Mouse (Mus musculus): Measurements from ENCODE around the gene Rnf149. TPM values are rescaled to one million over a fixed set of nuclear protein-coding genes. Genes with fewer than 3 reads are reported as not detected.
A peak's percentile ranks its signal among the peaks of the same experiment; 100 is the strongest.

Rnf149 gene
- polyA plus RNA-seq, 1 experiment: 26.0 TPM

GRCm38 (mm10) chr1:39534831-39535230 is 42.4 kb downstream of the Rnf149 start, which contains the start of gene Cnot11:
Gene Cnot11, plus strand, starts transcription at chr1:39534992.
- H3K36me3 ChIP-seq (replicated peaks; ENCODE audit: low read length): peaks cover 26% of the 10 kb centered on the region
- H3K4me1 ChIP-seq: peaks cover 48% of the 10 kb centered on the region
- H3K4me3 ChIP-seq (replicated peaks): peak within 1 kb of the TSS; percentile 99
- H3K27me3 ChIP-seq (replicated peaks): no peaks in the 10 kb centered on the region
- TF ChIP-seq FLI1 (IDR thresholded peaks at IDR 0.05; ENCODE audit: low read length) (no peak), GATA1 (IDR thresholded peaks at IDR 0.05; ENCODE audit: borderline replicate concordance, low read length) (no peak)
- 0 out of 2 replicates have a peak, but pooled peaks cover under 1% of the 10 kb centered on the region for H3K9me3 ChIP-seq

- Histone ChIP-seq H3K36me3 (replicated peaks; ENCODE audit: low read length) (peaks cover 17% of the 10 kb centered on the region), H3K4me3 (replicated peaks) (no peak overlapping the region), H3K27me3 (replicated peaks) (no peaks in the 10 kb centered on the region), H3K9me3 (no peaks in the 10 kb centered on the region), H3K4me1 (peaks cover 54% of the 10 kb centered on the region)
- TF ChIP-seq FLI1 (IDR thresholded peaks at IDR 0.05; ENCODE audit: low read length) (no peak), GATA1 (IDR thresholded peaks at IDR 0.05; ENCODE audit: borderline replicate concordance, low read length) (no peak)
These were observed 43.3 kb downstream of the Rnf149 start for GRCm38 (mm10) chr1:39533917-39534316.

- Histone ChIP-seq H3K4me3 (replicated peaks) (no peak overlapping the region), H3K9me3 (no peaks in the 10 kb centered on the region), H3K36me3 (replicated peaks; ENCODE audit: low read length) (no peaks in the 10 kb centered on the region), H3K27me3 (replicated peaks) (no peaks in the 10 kb centered on the region), H3K4me1 (peaks cover 55% of the 10 kb centered on the region)
- no peak for TF ChIP-seq GATA1 (IDR thresholded peaks at IDR 0.05; ENCODE audit: borderline replicate concordance, low read length)
- TF ChIP-seq FLI1 (IDR thresholded peaks at IDR 0.05; ENCODE audit: low read length): no peak
These were observed 46.2 kb downstream of the Rnf149 start for GRCm38 (mm10) chr1:39531036-39531435.

GRCm38 (mm10) chr1:39530258-39530943 is 46.8 kb downstream of the Rnf149 start:
- no peaks in the 10 kb centered on the region for H3K36me3 ChIP-seq (replicated peaks; ENCODE audit: low read length)
- H3K4me1 ChIP-seq: peaks cover 61% of the 10 kb centered on the region
- H3K9me3 ChIP-seq: no peaks in the 10 kb centered on the region
- H3K27me3 ChIP-seq (replicated peaks): no peaks in the 10 kb centered on the region
- TF ChIP-seq FLI1 (IDR thresholded peaks at IDR 0.05; ENCODE audit: low read length): no peak
- no peak for TF ChIP-seq GATA1 (IDR thresholded peaks at IDR 0.05; ENCODE audit: borderline replicate concordance, low read length)
- peak overlapping the region; percentile 39 for H3K4me3 ChIP-seq (replicated peaks)

- TF ChIP-seq GATA1 (IDR thresholded peaks at IDR 0.05; ENCODE audit: borderline replicate concordance, low read length) (no peak), FLI1 (IDR thresholded peaks at IDR 0.05; ENCODE audit: low read length) (no peak)
- H3K36me3 ChIP-seq (replicated peaks; ENCODE audit: low read length): no peaks in the 10 kb centered on the region
- H3K4me1 ChIP-seq: peaks cover 49% of the 10 kb centered on the region
- H3K27me3 ChIP-seq (replicated peaks): no peaks in the 10 kb centered on the region
- H3K4me3 ChIP-seq (replicated peaks): no peak overlapping the region
- H3K9me3 ChIP-seq: no peaks in the 10 kb centered on the region
These were observed 48.9 kb downstream of the Rnf149 start for GRCm38 (mm10) chr1:39528319-39528718.

GRCm38 (mm10) chr1:39527432-39527831 is 49.8 kb downstream of the Rnf149 start:
- Histone ChIP-seq H3K36me3 (replicated peaks; ENCODE audit: low read length) (no peaks in the 10 kb centered on the region), H3K27me3 (replicated peaks) (no peaks in the 10 kb centered on the region), H3K4me1 (peaks cover 49% of the 10 kb centered on the region), H3K9me3 (no peaks in the 10 kb centered on the region), H3K4me3 (replicated peaks) (peak overlapping the region; percentile 62)
- TF ChIP-seq GATA1 (IDR thresholded peaks at IDR 0.05; ENCODE audit: borderline replicate concordance, low read length) (no peak), FLI1 (IDR thresholded peaks at IDR 0.05; ENCODE audit: low read length) (no peak)

GRCm38 (mm10) chr1:39526371-39527167 is 50.6 kb downstream of the Rnf149 start:
- Histone ChIP-seq H3K4me3 (replicated peaks) (peak overlapping the region; percentile 56), H3K9me3 (no peaks in the 10 kb centered on the region), H3K4me1 (peaks cover 49% of the 10 kb centered on the region), H3K36me3 (replicated peaks; ENCODE audit: low read length) (no peaks in the 10 kb centered on the region), H3K27me3 (replicated peaks) (no peaks in the 10 kb centered on the region)
- TF ChIP-seq FLI1 (IDR thresholded peaks at IDR 0.05; ENCODE audit: low read length) (no peak), GATA1 (IDR thresholded peaks at IDR 0.05; ENCODE audit: borderline replicate concordance, low read length) (no peak)

GRCm38 (mm10) chr1:39525763-39526162 is 51.4 kb downstream of the Rnf149 start:
- Histone ChIP-seq H3K27me3 (replicated peaks) (no peaks in the 10 kb centered on the region), H3K4me1 (peaks cover 44% of the 10 kb centered on the region), H3K9me3 (no peaks in the 10 kb centered on the region), H3K4me3 (replicated peaks) (no peak overlapping the region), H3K36me3 (replicated peaks; ENCODE audit: low read length) (no peaks in the 10 kb centered on the region)
- TF ChIP-seq FLI1 (IDR thresholded peaks at IDR 0.05; ENCODE audit: low read length) (no peak), GATA1 (IDR thresholded peaks at IDR 0.05; ENCODE audit: borderline replicate concordance, low read length) (no peak)

- Histone ChIP-seq H3K36me3 (replicated peaks; ENCODE audit: low read length) (peaks cover 3% of the 10 kb centered on the region), H3K27me3 (replicated peaks) (peaks cover 3% of the 10 kb centered on the region), H3K4me3 (replicated peaks) (no peak overlapping the region), H3K4me1 (peaks cover 24% of the 10 kb centered on the region), H3K9me3 (peaks cover 19% of the 10 kb centered on the region)
- TF ChIP-seq FLI1 (IDR thresholded peaks at IDR 0.05; ENCODE audit: low read length): no peak
- TF ChIP-seq GATA1 (IDR thresholded peaks at IDR 0.05; ENCODE audit: borderline replicate concordance, low read length): no peak
These were observed 54.7 kb downstream of the Rnf149 start for GRCm38 (mm10) chr1:39522519-39522918.

- no peak for TF ChIP-seq GATA1 (IDR thresholded peaks at IDR 0.05; ENCODE audit: borderline replicate concordance, low read length)
- no peak for TF ChIP-seq FLI1 (IDR thresholded peaks at IDR 0.05; ENCODE audit: low read length)
- H3K4me1 ChIP-seq: peaks cover 12% of the 10 kb centered on the region
- peaks cover 5% of the 10 kb centered on the region for H3K27me3 ChIP-seq (replicated peaks)
- H3K36me3 ChIP-seq (replicated peaks; ENCODE audit: low read length): peaks cover 3% of the 10 kb centered on the region
- H3K9me3 ChIP-seq: peaks cover 19% of the 10 kb centered on the region
- H3K4me3 ChIP-seq (replicated peaks): no peak overlapping the region
These were observed 55.9 kb downstream of the Rnf149 start for GRCm38 (mm10) chr1:39521326-39521725.

All from megakaryocyte, embryonic 14.5 days (primary cell).